Mouse (Mus musculus) heart, postnatal 0 days (tissue): ENCODE measurements around the gene Gm43191.

Experiments used
- CTCF ChIP-seq: IDR thresholded peaks from 2 replicates; pipeline ENCODE4 v1.5.1; 2016; ENCODE audit warnings: antibody characterized with exemption, control low read depth, low read depth
- EP300 ChIP-seq: IDR thresholded peaks from 2 replicates; pipeline ENCODE4 v1.6.1; 2016; ENCODE audit warnings: antibody characterized with exemption, low read depth

DNA sequence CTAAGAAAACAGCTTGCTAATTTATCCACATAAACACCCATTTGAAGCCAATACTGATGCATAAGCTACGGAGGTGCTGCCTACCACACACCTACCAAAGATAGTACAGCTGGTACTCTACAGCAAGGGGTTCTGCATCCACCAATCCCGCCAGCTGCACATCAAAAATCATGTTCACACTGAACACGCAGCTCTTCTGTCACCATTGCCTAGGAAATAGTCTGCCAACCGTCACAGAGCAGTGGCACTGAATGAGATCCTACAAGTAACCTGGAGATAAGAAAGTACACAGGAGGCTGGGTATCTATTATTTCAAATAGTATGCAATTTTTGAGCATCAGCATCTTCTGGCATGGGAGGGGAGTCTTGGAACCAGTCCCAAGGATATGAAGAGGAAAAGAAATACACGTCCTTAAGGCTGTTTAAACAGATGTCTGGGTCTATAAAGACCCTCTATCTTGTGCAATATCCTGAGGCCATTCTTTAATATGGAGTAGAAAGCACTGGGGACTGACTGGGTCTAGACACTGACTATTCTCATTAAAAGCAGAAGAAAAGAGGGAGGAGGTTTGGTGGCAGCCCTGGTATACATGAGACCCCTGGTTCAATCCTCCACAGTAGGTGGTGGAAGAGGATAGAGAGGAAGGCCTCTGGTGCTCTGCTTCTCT is 27.6 kb downstream of the Gm43191 start:
- TF ChIP-seq CTCF (no peak), EP300 (no peak)
